Mouse (Mus musculus): ENCODE measurements around the gene Tmem182.

The Tmem182 gene

DNA sequence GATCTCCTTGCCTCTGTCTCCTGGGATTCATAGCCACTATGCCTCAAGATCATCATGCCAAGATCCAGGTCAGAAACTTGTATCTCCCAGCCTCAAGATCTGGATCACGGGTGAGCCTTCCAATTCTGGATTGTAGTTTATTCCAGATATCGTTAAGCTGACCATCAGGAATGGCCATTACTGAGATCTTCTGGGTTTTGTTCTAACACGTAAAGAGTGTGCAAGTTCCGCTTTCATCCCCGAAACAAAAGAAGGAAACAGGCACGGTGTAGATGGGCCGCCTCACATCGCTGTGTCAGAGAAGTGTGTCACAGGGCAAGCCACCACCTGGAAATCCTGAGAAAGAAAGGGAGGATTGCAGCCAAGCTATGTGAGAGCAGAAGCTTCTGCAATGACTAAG, 6.3 kb upstream of the Tmem182 start:
- ATAC-seq (ENCODE audit: low TSS enrichment), result no peak

DNA sequence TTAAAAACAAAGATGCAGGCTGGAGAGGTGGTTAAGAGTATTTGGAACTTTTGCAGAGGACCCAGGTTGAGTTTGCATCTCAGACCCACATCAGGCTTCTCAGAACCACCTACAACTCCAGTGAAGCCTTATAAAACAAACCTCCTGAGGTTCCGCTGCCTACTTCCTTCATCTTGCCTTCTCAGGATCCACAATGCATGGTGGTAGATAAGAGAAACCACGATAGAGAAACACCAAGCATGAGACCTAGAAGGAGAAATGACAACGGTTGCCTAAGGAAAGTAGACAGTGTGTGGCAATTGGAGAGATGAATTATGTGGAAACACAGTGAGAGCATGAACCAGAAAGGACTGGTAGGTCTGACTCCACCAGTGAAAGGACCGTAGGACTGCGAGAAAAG, 4.5 kb upstream of the Tmem182 start:
- ATAC-seq (ENCODE audit: low TSS enrichment), result no peak

DNA sequence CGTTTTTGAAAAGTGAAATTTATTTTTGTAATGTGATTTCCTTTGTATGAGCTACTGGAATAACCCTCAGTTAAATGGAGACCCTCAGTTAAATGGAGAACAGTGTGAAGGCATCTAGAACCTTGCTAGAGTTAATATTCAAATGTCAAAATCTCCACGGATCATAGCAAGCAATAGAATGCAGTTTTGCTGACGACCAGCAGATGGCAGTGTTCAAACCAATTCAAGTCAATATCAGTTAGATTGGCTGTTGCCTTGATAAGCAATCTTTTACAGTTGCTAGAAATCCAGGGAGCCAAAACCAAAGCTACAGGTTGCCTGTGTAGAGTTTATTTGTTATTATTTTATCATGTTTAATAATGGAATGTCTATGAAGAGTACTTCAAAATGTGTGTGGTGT, 2.6 kb upstream of the Tmem182 start:
- ATAC-seq (ENCODE audit: low TSS enrichment), result peak; percentile 65; the same call in 1 of the 2 replicates

DNA sequence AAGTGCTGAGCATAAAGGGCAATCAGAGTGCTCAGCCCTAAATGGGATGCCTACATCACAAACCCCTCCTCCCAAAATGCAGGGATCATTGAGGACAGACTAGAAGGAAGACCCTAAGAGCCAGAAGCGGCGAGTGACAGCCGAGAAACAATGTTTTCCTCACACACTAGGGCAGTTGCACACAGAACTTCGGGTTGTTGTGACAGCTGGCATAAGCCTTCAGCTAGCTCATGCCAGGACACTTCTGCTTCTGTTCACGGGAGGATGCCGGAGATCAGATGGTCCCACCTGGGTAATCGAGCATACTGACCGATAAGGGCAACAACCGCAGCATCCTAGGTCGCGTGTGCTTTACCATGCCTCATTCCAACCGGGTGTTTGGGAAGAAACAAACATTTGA, 1.3 kb upstream of the Tmem182 start:
- ATAC-seq (ENCODE audit: low TSS enrichment), result no peak

DNA sequence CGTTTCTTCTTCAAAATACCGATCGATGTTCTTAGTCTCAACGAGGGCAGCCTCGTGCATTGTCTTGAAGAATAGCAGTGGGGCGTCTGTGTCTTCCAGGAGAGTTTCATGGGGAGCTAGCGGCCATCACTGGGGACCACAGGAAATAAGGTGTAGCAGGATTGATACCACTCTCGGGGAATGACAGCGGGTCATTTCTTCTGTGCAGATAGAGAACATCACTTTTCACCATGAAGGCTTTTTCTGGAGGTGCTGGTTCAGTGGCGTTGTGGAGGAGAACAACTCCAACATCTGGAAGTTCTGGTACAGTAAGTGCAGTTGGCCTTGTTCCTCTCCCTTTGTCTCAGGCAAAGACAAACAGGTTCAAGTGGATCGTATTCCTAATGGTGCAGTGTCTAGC, 490 bp downstream of the Tmem182 start:
- ATAC-seq (ENCODE audit: low TSS enrichment), result no peak

DNA sequence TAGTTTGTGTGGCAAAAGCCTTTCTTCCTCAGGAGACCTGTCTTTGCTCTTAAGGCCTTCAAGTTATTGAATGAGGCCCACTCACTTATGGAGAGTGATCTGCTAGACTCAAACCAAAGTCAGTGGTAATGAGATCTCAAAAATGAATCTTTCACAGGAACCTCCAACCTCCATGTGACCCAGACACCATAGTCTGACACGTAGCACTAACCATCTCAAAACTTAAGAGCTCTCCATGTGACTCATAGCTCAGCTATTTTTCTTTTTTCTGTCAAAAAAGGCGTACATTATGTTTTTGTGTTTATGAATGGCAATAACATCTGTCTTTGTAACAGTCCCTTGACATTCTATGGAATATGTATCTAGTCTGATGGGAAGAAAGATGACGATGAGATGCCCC, 3.2 kb downstream of the Tmem182 start:
- no peak for ATAC-seq (ENCODE audit: low TSS enrichment)

DNA sequence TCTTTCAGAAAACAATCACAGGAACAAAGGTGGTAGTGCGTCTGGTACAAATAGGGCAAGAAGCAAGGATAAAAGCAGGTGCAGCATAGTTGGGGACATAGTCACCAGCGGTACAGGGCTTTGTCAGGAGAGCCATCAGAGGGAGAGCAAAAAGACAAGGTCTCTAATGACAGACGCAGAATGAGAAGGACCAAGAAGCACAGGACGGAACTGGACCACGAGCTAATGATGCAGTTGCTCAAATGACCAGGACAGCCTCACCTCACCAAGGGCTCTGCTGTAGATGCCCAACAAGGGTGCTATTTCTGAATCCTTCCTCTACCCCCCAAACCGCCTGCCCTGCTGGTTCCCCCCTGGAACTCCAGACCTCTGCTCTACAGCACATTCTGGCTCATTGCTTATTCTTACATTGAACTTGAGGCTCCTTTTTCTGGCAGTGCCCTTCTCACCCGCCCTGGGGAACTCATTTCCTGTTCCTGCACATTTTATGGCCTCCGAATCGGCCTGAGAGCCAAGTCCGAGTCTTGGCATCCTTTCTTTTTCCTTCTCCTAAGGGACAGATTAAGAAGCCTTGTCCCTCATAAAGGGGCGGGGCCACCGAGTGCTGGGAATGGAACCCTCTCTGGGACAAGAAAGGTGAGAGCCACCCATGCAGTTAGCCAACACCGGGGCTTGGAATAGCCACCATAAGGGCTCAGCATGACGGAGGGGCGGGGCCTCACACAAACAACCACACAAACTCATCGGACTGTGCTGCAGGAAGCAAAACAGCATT, 9.9 kb downstream of the Tmem182 start:
- no peak for ATAC-seq (ENCODE audit: low TSS enrichment)

DNA sequence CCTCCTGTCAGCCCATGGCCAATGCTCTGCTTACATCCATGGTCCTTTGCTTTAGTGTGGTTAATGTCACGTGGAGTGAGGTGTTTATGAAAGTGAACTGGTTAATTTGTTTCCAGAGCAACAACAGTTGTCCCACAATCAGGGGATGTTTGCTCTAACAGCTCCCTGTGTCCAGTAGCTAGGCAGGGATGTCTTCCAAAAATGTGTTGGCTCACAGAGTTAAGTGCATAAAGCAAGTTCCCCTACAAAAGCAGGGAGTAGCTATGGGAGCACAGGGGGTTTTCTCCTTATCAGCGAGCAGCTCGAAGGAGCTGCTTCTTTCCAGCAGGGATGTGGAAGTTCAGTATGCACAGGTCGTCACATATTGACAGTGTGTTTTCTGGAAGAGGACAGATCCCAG, 19.1 kb downstream of the Tmem182 start:
- no peak for ATAC-seq (ENCODE audit: low TSS enrichment)

DNA sequence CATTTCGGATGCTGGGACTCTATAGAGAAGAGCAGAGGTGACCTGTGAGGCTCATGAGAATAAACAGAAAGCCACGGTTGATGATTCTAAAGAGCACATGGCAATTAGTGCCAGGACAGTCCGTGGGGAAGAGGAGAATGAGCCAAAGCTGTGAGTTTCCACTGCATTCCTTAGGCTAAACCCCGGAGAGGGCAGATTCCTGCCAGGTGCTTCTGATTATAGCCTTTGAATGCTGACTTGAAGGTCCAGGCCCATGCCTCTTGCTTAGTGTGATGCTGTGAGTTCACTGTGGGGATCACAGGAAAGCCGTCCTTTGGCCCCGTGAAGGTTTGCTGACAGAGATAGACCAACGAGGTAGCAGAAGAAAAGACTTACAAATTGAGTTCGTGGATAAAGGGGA, 19.5 kb downstream of the Tmem182 start:
- no peak for ATAC-seq (ENCODE audit: low TSS enrichment)

DNA sequence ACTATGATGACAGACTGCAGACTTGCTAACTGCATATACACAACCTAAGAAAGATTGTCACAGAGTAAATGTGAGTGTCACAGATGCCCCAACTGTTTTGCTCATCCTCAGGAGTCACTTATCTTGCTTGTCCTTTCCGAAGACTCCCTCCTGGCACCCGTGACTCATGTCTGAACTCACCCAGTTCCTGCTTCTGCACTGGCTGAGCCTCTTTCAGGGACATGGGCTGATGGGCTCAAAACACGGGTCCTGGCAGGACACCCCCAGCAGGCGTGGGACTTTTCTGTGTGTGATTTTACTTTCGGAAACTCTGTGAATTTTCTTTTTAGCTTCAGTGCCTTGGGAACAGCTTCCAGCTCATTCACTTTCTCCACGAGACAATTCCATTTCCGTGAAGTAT, 20.4 kb downstream of the Tmem182 start:
- ATAC-seq (ENCODE audit: low TSS enrichment), result no peak

DNA sequence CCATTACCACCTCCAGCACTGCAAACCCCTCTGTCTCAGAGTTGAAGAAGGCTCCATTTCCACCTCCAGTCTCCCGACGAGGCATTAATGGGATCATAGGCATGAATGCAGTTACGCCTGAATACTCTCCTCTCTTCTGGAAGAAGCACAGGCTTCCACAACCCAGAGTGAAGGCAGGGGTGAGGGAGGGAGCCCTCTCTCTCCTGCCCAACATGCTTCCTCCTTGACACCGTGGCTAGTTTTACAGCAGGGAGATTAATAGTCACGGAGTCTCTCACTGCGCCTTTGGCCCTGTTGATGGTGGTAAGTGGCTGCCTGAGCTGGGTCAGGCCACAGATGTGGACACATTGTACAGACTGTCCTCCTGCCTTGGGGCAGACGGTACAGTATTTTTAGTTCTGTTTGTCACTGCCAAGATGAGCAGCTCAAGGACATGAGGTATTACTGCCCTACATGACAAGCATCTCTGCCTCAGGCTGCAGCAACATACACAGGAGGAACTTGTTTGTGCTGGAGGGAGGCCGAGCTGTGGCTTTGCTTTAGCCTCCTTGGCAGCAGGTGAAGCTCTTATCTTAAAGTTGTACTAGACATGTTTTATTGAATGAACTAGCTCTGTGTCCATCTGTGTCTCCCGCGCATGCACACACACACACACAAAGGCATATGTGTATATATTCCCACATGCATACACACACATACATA, 24.0 kb downstream of the Tmem182 start:
- ATAC-seq (ENCODE audit: low TSS enrichment), result no peak

DNA sequence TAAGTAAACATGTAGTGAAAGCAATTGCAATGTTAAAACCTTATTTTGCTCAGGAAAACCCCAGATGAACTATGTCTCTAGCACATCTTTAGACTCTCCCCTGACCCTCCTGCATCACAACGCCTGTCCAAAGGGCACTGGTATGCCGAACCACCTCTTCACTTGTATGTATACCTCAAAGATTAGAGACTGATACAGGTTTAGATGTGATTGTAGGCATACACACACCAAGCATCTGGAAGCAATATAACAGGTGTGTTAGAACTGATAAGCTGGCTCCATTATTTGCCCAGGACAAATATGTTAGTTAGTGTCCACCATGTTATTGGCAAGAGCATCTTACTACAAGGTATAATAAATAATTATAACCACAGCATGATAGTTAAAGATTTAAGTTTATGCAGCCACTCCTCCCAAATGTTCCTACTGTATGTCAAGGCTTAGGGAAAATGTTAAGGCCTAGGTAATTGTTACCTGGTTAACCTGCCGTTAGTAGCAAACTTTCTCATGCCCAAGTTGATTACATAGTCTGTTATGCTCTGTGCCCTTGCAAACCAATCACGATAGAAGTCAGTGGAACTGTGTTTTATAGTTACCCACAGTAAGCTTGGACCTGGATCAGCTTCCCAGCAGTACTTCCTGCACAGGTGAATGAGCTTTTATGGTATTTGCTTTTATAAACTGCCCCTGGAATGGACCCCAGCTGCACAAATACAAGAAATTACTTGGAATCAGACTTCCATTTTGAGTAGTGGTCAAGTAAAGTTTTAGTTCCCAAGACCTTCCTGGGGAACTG, 25.5 kb downstream of the Tmem182 start:
- no peak for ATAC-seq (ENCODE audit: low TSS enrichment)

DNA sequence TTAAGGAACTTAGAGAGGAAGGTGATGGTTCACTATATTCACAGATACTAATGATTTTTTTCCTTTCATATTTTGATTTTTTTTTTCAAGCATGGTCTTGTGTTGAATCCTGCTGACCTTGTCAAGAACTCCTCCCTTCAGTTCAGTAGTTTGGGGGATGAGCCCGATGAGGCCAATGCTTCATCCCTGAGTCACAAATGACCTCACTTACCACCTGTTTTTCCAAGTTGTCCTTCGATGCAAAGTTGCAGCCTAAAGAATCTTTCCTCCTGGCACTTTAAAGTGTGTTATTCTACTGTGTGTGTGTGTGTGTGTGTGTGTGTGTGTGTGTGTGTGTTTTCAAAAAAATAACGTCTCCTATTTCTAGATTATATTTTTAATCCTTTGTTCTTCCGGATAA, 30.1 kb downstream of the Tmem182 start:
- no peak for ATAC-seq (ENCODE audit: low TSS enrichment)

DNA sequence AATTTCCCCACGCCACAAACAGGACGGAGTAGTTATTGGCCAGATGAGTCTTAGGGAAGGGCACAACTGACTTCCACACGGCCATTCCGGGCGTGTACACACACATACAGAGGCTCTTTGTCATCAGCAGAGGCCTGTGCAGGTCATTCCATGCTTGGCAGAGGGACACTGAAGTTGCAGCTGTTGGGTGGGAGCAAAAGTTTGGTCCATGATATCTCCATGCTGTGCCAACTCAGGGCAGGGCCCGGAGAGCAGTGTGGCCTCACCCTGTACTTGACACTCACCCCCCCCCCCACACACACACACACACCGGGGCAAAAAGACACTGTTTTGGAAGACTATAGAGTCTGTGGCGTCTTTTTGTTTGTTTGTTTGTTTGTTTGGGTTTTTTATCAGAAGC, 35.2 kb downstream of the Tmem182 start:
- no peak for ATAC-seq (ENCODE audit: low TSS enrichment)

DNA sequence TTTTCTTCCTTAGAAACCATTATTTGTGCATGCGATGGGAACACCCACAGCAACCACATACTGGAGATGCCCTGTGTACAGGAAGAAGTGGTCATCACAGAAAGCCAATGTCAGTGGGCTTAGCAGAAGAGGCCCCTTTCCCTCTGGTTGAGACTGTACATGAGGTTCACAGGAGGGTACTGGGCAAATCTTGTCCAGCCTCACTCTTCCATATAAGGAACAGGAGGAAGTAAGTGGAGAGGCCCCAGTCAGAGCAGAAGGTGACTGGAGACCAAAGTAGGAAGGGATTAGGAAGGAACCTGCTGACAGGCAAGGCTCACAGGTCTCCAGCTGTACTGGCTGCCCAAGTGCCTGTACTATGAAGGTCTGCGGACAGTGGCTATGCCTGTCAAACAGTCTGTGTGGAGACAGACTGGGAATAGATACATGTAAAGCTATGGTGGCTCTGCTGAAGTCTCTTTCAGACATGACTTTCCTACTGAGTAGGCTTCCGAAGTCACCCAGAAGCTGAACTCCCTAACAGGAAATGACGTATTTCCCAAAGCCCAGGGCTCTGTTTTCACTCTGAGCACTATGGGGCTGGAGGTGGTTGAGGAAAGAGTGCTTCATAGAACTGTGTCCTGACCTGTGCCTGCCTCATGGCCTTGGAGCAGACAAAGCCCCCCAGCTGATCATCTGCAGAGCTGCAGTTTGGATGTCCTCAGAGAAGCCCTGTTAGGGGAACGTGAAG, 35.8 kb downstream of the Tmem182 start:
- ATAC-seq (ENCODE audit: low TSS enrichment), result no peak

DNA sequence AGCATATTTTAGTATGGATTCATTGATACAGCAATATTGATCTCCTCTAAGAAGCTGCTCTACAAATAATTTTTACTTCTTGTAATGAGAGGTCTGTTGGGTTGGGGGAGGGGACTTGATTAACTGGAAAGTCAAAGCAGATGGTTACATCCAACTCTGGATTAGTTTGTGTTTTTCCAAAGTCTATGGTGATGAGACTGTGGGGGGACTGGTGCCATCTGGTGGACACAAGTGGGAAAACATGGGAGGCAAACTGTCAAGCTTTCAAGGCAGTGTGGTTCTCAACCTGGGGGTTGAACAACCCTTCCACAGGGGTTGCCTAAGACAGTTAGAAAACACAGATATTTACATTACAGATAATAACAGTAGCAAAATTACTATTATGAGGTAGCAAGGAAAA, 39.2 kb downstream of the Tmem182 start:
- peak; percentile 88 for ATAC-seq (ENCODE audit: low TSS enrichment)

DNA sequence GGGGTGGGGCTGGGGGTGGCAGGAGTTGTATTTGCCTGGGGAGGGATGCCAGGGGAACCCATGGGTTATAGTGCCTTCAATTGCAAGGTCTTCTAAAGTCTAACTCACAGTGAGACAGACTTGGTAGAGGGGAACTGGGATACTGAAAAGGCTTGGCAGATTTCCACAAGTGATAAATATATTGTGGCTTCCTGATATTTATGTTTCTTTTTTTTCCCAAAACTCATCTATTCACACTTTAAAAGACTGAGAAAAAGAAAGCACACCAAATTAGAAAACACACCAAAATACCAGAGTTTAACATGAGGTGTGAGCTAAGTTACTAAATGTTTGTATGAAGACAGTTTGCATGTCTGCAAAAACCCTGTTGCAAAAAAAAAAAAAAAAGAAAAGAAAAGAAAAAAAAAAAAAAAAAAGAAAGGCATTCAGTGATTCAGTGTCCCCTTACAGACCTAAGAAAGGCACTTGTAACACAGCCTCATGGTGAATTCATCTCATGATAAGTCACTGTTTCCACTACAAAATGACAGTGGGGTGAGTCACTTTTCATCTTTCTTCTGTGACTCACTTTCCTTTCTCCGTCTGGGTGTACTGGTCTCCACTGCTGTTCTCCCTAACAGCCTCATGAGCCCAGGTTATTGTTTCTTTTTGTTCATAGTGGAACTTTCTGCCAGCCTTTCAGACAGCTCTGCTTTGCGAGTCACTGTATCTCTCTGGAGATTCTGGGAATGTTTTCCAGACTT, 42.0 kb downstream of the Tmem182 start:
- ATAC-seq (ENCODE audit: low TSS enrichment), result peak; percentile 92

DNA sequence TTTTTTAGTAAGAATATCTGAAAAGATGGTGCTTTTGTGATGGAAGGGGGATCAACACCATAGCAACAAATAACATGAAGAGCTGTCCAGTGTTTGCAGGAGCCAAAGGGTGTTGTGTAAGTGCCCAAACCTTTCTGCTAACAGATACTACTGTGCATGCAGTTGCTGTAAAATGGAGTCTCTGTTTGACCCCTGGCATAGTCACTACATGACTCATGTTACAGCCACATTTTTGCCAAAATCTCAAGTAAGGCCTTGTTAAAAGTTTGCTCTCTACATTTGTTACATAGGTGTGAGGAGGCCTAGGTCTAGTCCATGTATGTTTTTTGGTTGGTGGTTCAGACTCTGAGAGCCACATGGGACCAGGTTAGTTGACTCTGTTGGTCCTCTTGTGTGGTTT, 45.9 kb downstream of the Tmem182 start:
- ATAC-seq (ENCODE audit: low TSS enrichment), result no peak

DNA sequence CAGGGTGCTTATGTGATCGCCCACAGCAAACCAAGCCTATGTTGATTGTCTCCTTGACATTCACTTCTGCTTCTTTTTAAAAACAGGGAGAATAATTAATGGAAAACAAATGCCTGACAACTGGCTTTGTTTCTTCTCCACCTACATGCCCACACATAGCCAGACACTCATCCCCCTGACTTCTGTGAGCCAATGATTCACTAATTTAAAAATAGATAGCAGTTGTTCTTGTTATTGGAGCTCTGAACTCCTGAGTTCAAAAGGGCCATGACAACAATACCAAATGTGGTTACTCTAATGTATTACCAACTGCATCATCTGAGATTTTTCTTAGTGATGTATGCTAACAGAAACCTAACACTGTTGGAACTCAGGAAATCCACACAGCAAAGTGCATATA, 49.9 kb downstream of the Tmem182 start:
- ATAC-seq (ENCODE audit: low TSS enrichment), result no peak

DNA sequence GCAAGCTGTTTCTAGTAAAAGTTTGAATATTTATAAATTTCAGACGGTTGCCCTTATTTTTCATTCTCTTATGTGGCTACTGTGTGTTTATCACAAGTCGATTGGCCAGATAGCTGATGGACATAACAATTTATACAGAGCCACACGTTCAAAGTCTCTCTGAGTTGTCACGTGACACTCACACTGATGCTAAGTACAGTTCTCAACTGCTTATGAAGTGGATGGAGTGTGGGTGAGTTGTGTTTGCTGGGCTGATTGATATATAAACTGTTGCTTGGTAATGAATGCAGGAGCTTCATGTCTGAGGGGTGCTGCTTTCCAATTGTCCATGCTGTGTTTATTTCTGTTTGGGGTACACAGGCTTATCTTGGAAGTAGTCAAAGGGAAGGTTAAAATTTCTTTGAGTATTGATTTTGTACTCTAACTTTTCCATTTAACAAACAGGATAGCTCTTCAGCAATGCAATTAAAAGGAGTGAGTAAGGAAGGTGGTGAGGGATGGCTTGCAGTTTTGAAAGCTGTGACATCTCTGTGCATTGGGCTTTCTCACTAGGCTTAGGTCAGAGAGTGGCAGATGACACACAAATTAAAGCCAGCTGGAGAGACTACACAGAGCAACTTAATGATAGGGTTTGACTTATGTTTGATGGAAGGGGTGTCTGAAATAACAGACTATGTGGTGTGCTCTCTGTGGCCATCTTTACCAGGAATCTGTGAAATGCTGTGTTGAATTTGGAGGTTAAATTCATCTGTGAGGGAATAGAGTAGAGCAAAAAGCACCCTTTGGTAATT, 51.6 kb downstream of the Tmem182 start:
- ATAC-seq (ENCODE audit: low TSS enrichment), result no peak

DNA sequence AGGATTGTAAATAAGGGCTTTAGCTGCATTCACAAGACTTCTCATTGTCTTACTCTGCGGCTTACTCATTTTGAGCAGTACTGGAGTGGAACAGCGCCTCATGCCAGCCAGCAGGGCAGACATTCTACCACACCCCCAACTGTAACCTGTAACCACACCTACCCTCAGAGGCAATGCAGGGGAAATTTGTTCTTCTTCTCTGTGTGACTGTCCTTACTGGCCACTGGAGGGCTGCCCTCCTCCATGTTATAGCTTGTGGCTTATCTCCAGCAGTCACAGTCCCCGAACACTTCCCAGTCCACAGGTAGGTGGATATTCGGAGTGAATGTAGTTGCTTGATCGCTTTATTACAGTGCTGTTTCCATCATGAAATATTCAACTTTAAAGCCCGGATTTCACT, 59.6 kb downstream of the Tmem182 start:
- no peak for ATAC-seq (ENCODE audit: low TSS enrichment)
